Mouse (Mus musculus): ENCODE results near the gene Glb1. TPM values are rescaled to one million over a fixed set of nuclear protein-coding genes. Genes with fewer than 3 reads are reported as not detected.

Glb1 gene
- polyA plus RNA-seq, 1 experiment = 18.0 TPM

DNA sequence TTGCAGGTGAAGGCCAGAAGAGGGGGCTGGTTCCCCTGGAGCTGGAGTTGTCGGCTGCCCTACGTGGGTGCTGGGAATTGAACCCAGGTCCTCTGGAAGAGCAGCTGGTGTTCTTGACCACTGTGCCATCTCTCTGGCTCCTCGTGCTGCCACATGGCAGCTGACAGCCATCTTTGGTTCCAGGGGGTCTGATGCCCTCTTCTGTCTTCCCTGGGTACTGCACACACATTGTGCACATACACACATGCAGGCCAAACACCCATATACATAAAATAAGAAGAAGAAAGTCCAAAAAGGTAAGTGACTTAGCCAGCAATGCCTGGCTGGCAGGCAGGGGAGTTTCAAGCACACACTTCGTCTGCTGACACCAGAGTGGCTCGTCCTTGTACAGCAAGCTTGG, 24.7 kb downstream of the Glb1 start:
- Histone ChIP-seq H3K27me3 (ENCODE audit: control insufficient read depth, insufficient read depth, low read length) (no peaks in the 10 kb centered on the region), H3K4me3 (ENCODE audit: control insufficient read depth, low read depth, low read length) (no peak overlapping the region), H3K4me1 (ENCODE audit: control insufficient read depth, insufficient read depth, low read length) (no peaks in the 10 kb centered on the region), H3K27ac (ENCODE audit: control insufficient read depth, insufficient read depth, low read depth, low read length) (no peak overlapping the region), H3K36me3 (ENCODE audit: control insufficient read depth, insufficient read depth, low read length) (no peaks in the 10 kb centered on the region)
- 0 out of 2 replicates have a peak, but pooled peaks have one; percentile 12 for TF ChIP-seq CTCF (IDR thresholded peaks at IDR 0.05; ENCODE audit: control insufficient read depth, insufficient read depth, insufficient replicate concordance, low read depth, low read length)
- TF ChIP-seq POLR2A (IDR thresholded peaks at IDR 0.05; ENCODE audit: control insufficient read depth, low read depth, low read length) = no peak

DNA sequence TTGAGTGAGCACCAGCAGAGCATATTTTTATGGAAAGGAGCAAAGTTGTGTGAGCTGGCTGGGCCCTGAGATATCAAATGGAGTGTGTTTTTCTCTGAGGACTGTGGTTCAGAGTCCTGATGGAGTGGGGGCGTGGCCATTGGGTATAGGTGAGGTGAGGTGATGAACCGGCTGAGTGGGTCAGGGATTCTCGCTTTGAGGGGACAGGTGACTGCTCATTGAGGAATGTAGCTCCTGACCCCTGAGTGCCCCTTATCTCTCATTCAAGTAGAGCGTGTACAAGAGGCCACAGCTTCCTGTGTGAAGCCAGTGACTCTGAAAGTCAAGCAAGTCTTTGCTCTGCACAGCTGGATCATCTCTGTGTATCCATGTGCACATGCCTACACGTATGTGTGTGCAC, 25.3 kb downstream of the Glb1 start:
- H3K27me3 ChIP-seq (ENCODE audit: control insufficient read depth, insufficient read depth, low read length) = no peaks in the 10 kb centered on the region
- no peaks in the 10 kb centered on the region for H3K4me1 ChIP-seq (ENCODE audit: control insufficient read depth, insufficient read depth, low read length)
- TF ChIP-seq POLR2A (IDR thresholded peaks at IDR 0.05; ENCODE audit: control insufficient read depth, low read depth, low read length) = no peak
- TF ChIP-seq CTCF (IDR thresholded peaks at IDR 0.05; ENCODE audit: control insufficient read depth, insufficient read depth, insufficient replicate concordance, low read depth, low read length) = no peak
- H3K4me3 ChIP-seq (ENCODE audit: control insufficient read depth, low read depth, low read length) = no peak overlapping the region
- H3K36me3 ChIP-seq (ENCODE audit: control insufficient read depth, insufficient read depth, low read length) = no peaks in the 10 kb centered on the region
- H3K27ac ChIP-seq (ENCODE audit: control insufficient read depth, insufficient read depth, low read depth, low read length) = no peak overlapping the region

DNA sequence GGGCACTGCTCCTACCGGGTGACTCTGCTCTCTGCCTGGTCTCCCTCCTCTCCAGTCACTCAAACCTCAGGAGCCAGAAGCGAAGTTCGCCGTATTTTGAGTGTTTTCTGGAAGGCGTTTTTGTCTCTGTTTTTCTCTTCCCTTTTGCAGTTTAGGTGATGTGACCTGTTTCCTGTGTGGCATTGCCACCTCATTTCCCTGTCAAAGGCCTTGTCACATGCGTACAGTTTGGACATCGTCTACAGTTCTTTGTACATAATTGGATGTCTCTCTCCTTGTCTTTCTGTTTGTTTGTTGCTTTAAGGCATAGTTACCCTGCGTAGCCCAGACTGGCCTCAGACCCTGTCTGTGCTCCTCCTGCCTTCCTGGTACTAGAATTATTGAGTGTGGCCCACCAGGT, 26.5 kb downstream of the Glb1 start:
- H3K4me1 ChIP-seq (ENCODE audit: control insufficient read depth, insufficient read depth, low read length) = no peaks in the 10 kb centered on the region
- TF ChIP-seq POLR2A (IDR thresholded peaks at IDR 0.05; ENCODE audit: control insufficient read depth, low read depth, low read length) = no peak
- no peak for TF ChIP-seq CTCF (IDR thresholded peaks at IDR 0.05; ENCODE audit: control insufficient read depth, insufficient read depth, insufficient replicate concordance, low read depth, low read length)
- no peak overlapping the region for H3K27ac ChIP-seq (ENCODE audit: control insufficient read depth, insufficient read depth, low read depth, low read length)
- no peaks in the 10 kb centered on the region for H3K36me3 ChIP-seq (ENCODE audit: control insufficient read depth, insufficient read depth, low read length)
- no peak overlapping the region for H3K4me3 ChIP-seq (ENCODE audit: control insufficient read depth, low read depth, low read length)
- no peaks in the 10 kb centered on the region for H3K27me3 ChIP-seq (ENCODE audit: control insufficient read depth, insufficient read depth, low read length)

DNA sequence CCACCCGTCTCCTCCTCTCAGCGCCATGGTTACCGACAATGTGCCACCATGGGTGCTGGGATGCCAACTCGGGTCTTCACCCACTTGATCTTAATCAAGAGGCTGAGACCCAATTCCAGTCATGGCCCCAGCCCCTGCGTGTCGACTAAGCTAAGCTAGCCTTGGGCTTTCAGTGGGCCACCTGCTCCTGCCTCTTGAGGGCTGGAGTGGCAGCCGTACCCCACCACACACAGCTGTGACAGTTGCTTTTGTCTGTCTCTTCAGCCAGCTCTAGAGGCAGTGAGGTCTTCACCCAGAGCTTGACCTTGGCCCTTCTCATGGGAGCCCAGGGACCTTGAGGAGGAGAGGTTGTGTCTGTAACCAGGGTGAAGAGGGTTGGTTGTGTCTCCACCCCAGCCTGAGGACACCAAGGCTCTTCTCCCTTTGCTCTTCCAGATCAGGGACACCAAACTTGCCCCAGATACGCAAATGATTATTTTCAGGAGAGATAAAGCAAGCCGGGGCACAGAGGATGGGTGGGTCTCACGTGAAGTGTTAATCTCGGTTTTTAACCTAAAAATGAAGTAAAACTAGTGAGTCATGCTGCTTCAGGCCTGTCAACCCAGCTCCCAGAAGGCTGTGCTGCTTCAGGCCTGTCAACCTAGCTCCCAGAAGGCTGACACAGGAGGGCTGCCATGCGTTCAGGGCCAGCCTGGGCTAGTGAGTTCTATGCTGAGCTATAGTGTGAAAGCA, 27.4 kb downstream of the Glb1 start:
- no peak overlapping the region for H3K27ac ChIP-seq (ENCODE audit: control insufficient read depth, insufficient read depth, low read depth, low read length)
- TF ChIP-seq CTCF (IDR thresholded peaks at IDR 0.05; ENCODE audit: control insufficient read depth, insufficient read depth, insufficient replicate concordance, low read depth, low read length) = no peak
- no peak for TF ChIP-seq POLR2A (IDR thresholded peaks at IDR 0.05; ENCODE audit: control insufficient read depth, low read depth, low read length)
- no peaks in the 10 kb centered on the region for H3K4me1 ChIP-seq (ENCODE audit: control insufficient read depth, insufficient read depth, low read length)
- H3K27me3 ChIP-seq (ENCODE audit: control insufficient read depth, insufficient read depth, low read length) = no peaks in the 10 kb centered on the region
- H3K36me3 ChIP-seq (ENCODE audit: control insufficient read depth, insufficient read depth, low read length) = no peaks in the 10 kb centered on the region
- no peak overlapping the region for H3K4me3 ChIP-seq (ENCODE audit: control insufficient read depth, low read depth, low read length)

GRCm38 (mm10) chr9:114435668-114436067, 34.8 kb downstream of the Glb1 start:
- no peak overlapping the region for H3K27ac ChIP-seq (ENCODE audit: control insufficient read depth, insufficient read depth, low read depth, low read length)
- TF ChIP-seq CTCF (IDR thresholded peaks at IDR 0.05; ENCODE audit: control insufficient read depth, insufficient read depth, insufficient replicate concordance, low read depth, low read length) (no peak), POLR2A (IDR thresholded peaks at IDR 0.05; ENCODE audit: control insufficient read depth, low read depth, low read length) (no peak)

GRCm38 (mm10) chr9:114440548-114440947, 39.7 kb downstream of the Glb1 start:
- Histone ChIP-seq H3K4me3 (ENCODE audit: control insufficient read depth, low read depth, low read length) (no peak overlapping the region), H3K36me3 (ENCODE audit: control insufficient read depth, insufficient read depth, low read length) (no peaks in the 10 kb centered on the region), H3K27me3 (ENCODE audit: control insufficient read depth, insufficient read depth, low read length) (no peaks in the 10 kb centered on the region), H3K27ac (ENCODE audit: control insufficient read depth, insufficient read depth, low read depth, low read length) (no peak overlapping the region), H3K4me1 (ENCODE audit: control insufficient read depth, insufficient read depth, low read length) (no peaks in the 10 kb centered on the region)
- TF ChIP-seq CTCF (IDR thresholded peaks at IDR 0.05; ENCODE audit: control insufficient read depth, insufficient read depth, insufficient replicate concordance, low read depth, low read length) (no peak), POLR2A (IDR thresholded peaks at IDR 0.05; ENCODE audit: control insufficient read depth, low read depth, low read length) (no peak)

More at GRCm38 (mm10) chr9:114435668-114436067, 34.8 kb downstream of the Glb1 start:
- no peaks in the 10 kb centered on the region for H3K36me3 ChIP-seq (ENCODE audit: control insufficient read depth, insufficient read depth, low read length)
- H3K27me3 ChIP-seq (ENCODE audit: control insufficient read depth, insufficient read depth, low read length) = no peaks in the 10 kb centered on the region
- H3K4me3 ChIP-seq (ENCODE audit: control insufficient read depth, low read depth, low read length) = no peak overlapping the region
- no peaks in the 10 kb centered on the region for H3K4me1 ChIP-seq (ENCODE audit: control insufficient read depth, insufficient read depth, low read length)

DNA sequence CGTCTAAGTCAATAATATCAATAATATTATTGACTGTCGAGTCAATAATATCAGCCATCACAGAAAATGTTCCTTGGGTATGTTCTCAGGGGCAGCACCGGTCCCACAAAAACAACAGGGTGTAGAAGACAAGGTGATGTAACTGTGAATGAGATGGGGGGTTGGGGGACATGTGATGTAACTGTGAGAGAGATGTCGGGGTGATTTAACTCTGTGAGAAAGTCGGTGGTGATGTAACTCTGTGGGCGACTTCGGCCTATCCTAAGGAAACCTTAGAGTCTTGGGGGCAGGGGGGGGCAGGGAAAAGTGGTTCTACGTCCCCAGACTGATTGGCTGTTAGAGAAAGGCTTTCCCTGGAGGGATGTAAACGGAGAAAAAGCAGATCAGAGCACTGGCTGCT, 41.3 kb downstream of the Glb1 start:
- TF ChIP-seq CTCF (IDR thresholded peaks at IDR 0.05; ENCODE audit: control insufficient read depth, insufficient read depth, insufficient replicate concordance, low read depth, low read length) = no peak
- no peak for TF ChIP-seq POLR2A (IDR thresholded peaks at IDR 0.05; ENCODE audit: control insufficient read depth, low read depth, low read length)
- H3K27me3 ChIP-seq (ENCODE audit: control insufficient read depth, insufficient read depth, low read length) = no peaks in the 10 kb centered on the region
- no peak overlapping the region for H3K4me3 ChIP-seq (ENCODE audit: control insufficient read depth, low read depth, low read length)
- no peak overlapping the region for H3K27ac ChIP-seq (ENCODE audit: control insufficient read depth, insufficient read depth, low read depth, low read length)
- no peaks in the 10 kb centered on the region for H3K4me1 ChIP-seq (ENCODE audit: control insufficient read depth, insufficient read depth, low read length)
- H3K36me3 ChIP-seq (ENCODE audit: control insufficient read depth, insufficient read depth, low read length) = no peaks in the 10 kb centered on the region
